Mouse (Mus musculus) Muller cell, postnatal 12 days (primary cell): ENCODE measurements at regions not wholly inside any gene's neighbourhood (a gene's known extent, or its start where the extent isn't known, plus 50 kb on each side); places are given as distances from the start of the nearest gene placed in this dataset.
A peak's percentile ranks its signal among the peaks of the same experiment; 100 is the strongest.
"Not testable (repeated sequence)": the region's sequence is repeated elsewhere in the genome, so short reads cannot be mapped to it uniquely, and the experiment has no call there.

ENCODE experiments used
- DNase-seq: peaks from one replicate; pipeline ENCODE4 v3.0.0-alpha.2; 2015; ENCODE audit errors: inconsistent ontology term

DNA sequence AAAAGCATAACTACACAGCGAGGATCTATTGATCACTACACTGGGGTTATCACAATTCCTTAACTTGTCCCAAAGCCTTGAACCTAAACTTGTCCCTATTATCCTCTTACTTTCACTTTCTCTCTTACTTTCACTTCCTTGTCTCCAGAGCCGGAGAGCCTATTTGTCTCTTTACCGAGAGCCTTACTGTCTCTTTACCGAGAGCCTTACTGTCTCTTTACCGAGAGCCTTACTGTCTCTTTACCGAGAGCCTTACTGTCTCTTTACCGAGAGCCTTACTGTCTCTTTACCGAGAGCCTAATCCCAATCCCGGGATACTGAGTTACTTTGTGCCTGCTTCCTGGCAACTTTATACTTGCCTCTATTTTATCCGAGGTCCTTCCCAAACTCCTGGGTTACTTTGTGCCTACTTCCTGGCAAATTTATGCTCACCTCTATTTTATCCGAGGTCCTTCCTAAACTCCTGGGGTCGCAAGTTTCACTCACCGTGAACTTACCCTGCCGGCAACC lies 335.3 kb upstream of the Ccng1 start:
- not testable (repeated sequence) for DNase-seq

- DNase-seq = no peak
Measured at GRCm38 (mm10) chr11:41063570-41063969, 308.5 kb upstream of the Ccng1 start.

DNA sequence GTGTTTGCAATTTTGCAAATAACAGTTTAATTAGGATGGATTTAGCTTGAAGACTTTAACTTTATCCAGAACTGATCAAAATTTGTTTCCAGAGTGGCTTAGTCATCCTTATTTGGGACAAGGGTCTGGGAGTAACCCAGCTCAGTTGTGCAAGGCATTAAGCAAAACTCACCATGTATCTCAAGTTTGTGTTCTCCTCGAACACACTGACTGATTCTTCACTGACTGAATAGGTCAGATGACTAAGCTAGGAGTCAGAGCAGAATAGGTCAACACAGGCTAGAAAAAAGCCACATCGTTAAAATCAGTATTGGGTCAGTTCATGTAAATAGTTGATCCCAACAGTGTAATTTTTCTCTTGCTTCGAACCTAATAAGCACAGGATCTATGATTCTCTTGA lies 302.7 kb upstream of the Ccng1 start:
- DNase-seq = peak; percentile 59

DNA sequence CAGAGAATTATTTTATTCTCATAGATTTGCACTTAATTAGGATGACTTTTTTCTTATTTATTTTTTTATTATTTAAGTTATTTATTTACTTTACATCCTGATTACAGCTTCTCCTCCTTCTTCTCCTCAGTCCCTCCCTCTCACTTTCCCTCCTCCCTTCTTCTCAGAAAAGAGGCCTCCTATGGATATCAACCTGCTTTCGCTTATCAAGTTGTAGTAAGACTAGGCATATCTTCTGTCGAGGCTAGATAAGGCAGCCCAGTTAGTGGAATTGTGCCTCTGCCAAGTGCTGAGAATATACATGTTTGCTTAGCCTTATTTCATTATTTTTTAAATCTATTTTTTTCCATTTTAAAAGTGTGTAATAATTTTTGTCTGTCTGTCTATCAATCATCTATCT lies 274.9 kb upstream of the Ccng1 start:
- DNase-seq = no peak

DNA sequence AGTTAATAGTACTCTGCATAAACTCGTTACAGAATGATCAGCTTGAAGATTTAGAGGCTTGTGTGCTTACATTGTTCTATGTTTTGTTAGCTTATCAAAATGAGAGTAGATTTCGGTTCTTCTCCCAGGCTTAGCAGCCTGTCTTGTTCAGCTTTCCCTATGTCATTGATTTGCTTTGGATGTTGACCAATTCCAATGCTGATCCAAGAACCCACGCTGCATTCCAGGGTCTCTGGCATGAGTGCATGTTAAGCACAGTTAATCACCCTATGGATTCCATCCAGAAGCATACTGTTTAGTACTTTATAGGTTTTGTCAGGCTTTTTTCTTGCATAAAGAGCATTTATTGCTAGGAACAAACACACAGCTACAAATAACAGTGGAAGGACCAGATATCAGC lies 255.0 kb upstream of the Ccng1 start:
- no peak for DNase-seq

- peak; percentile 94 for DNase-seq
Measured at GRCm38 (mm10) chr11:40972806-40973205, 217.7 kb upstream of the Ccng1 start.

DNA sequence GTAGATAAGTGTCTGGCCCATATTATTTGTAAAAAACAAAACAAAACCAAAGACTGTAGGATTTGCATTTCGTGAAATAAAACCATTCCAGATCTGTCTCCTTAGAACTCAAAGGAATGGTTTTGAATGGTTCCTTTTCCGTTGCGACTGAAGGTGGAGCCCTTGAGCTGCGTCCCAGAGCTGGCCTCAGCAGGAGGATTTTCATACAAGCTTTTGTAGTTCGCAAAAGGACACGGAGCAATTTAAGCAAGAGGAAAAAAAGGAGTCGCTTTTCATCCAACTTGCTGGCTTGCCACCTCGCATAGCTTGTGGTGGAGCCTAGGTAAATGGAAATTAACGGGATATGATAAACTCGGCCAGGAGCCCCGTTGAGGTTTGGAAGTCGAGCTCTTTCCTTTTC lies 172.1 kb upstream of the Ccng1 start:
- DNase-seq = peak; percentile 43

DNA sequence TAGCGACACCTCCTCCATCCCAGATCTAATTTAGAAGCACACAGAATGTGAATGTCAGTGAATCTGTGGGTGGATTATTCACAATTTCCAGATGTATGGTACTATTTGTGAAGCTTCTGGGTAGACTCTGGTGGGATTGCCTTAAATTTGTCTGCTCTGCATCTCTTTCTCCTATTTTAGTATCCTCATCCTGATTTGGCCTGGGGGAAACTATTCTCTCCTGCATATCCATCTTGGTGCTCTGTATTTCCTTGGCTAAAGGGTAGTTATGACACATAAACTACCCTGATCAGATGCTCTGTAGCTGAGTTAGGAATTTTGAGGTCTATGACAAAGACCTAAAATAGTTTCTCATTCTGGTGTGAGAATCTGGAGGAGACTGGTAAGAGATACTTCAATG lies 136.4 kb upstream of the Ccng1 start:
- no peak for DNase-seq

DNA sequence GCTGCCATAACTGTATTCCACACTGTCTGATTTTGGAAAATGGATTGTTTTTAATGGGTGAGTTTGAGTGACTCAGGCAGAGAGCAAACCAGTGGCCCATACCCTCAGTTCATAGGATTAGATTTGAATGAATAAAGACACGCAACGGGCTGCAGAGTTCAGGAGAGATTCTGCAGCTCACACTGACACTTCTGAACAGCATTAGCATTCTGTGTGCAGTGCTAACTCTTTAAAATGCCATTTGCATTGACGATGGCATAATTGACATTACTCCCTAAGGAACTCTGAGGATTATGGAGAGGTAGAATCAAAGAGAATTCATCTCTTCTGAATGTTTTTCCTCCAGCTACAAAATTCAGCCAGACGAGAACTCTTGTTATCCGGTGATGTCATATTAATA lies 129.4 kb upstream of the Ccng1 start:
- DNase-seq = no peak

GRCm38 (mm10) chr11:40879589-40879988 lies 124.5 kb upstream of the Ccng1 start:
- no peak for DNase-seq

- DNase-seq = no peak
Measured at GRCm38 (mm10) chr11:40873002-40873401, 117.9 kb upstream of the Ccng1 start.

GRCm38 (mm10) chr11:40865694-40866093 lies 110.6 kb upstream of the Ccng1 start:
- peak; percentile 13 for DNase-seq

GRCm38 (mm10) chr11:40851361-40851760 lies 96.2 kb upstream of the Ccng1 start:
- no peak for DNase-seq

- peak; percentile 3 for DNase-seq
Measured at GRCm38 (mm10) chr11:40850652-40851092, 95.6 kb upstream of the Ccng1 start.

DNA sequence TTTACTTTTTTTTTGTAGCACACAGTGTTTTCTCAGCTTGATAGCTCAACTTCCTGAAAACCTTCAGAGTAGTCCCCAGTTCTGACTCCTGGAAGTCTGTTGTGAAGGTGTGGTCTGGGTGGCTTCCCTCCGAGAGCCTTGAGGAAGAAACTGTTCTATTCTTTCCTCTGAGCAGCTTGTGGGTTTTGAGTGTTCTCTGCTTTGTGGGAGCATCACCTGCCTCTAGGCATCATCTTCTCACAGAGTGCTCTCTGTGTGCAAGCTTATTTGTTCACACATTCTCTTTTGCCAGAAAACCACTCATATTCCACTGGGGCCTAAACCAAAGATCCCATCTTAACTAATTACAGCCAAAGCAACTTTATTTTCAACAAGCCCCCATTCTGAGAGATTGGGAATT lies 91.5 kb upstream of the Ccng1 start:
- DNase-seq = no peak

- no peak for DNase-seq
Measured at GRCm38 (mm10) chr11:40835393-40835792, 80.3 kb upstream of the Ccng1 start.
